Mouse (Mus musculus) ES-E14 (cell line): ENCODE results near the gene Gm4922.

Experiments used
- CHD2 ChIP-seq: IDR thresholded peaks from 2 replicates; pipeline ENCODE4 v1.6.1; 2014; ENCODE audit warnings: mild to moderate bottlenecking, low read depth, low read length, inconsistent platforms
- HCFC1 ChIP-seq: IDR thresholded peaks from 2 replicates; pipeline ENCODE4 v1.6.1; 2012; ENCODE audit warnings: low read length, inconsistent platforms, borderline replicate concordance; ENCODE audit not compliant: insufficient read depth
- MAFK ChIP-seq: IDR thresholded peaks from 2 replicates; pipeline ENCODE4 v1.6.1; 2014; ENCODE audit warnings: mild to moderate bottlenecking, low read depth, low read length, inconsistent platforms; ENCODE audit not compliant: insufficient read depth
- ZC3H11A ChIP-seq: IDR thresholded peaks from 2 replicates; pipeline ENCODE4 v1.6.1; 2012; ENCODE audit warnings: low read depth, mild to moderate bottlenecking, inconsistent platforms, low read length, borderline replicate concordance
- ZNF384 ChIP-seq: IDR thresholded peaks from 2 replicates; pipeline ENCODE4 v1.6.1; 2012; ENCODE audit warnings: low read depth, low read length, inconsistent platforms

DNA sequence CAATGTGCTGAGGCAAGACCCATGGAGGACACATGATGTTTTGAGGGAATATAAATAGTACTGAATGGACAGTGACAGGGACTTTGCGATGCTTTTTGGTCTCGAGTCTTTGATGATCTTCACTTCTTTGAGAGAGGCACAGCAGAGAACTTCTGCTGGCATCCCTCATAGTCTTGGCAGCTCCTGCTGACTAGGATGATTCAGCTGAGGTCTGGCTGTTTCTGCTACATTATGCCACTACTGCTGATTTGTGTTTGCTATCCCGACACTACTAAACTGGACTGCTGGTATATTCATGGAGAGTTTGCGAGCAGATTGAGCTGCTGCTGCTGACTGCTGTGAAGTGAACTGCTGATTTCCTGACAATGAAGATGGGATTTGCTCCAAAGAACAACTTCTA, 3.5 kb upstream of the Gm4922 start:
- no peak for TF ChIP-seq HCFC1
- TF ChIP-seq ZNF384: no peak
- no peak for TF ChIP-seq CHD2
- TF ChIP-seq MAFK: no peak
- no peak for TF ChIP-seq ZC3H11A
